Mouse (Mus musculus) neural tube, embryonic 14.5 days (tissue): ENCODE measurements around the gene Plekhg1. TPM values are rescaled to one million over a fixed set of nuclear protein-coding genes. Genes with fewer than 3 reads are reported as not detected.

Source experiments
- ATAC-seq: fragments of 200-750 bp; cut with Nextera tagmentation; 2 replicates; pipeline ENCODE4 v1.8.0; 2017; ENCODE audit warnings: low read depth, mild to moderate bottlenecking, moderate TSS enrichment, moderate library complexity
- H3K27ac ChIP-seq: fragments of 300-500 bp; sonication (generic); 2 replicates; pipeline ENCODE4 v1.5.1; 2014; ENCODE audit warnings: low read depth, mild to moderate bottlenecking, control low read depth, low read length, moderate library complexity, mixed read lengths
- H3K27me3 ChIP-seq: fragments of 300-500 bp; sonication (generic); 2 replicates; pipeline ENCODE4 v1.6.1; 2014; ENCODE audit warnings: low read length; ENCODE audit not compliant: control insufficient read depth, insufficient read depth
- H3K36me3 ChIP-seq: fragments of 300-500 bp; sonication (generic); 2 replicates; pipeline ENCODE4 v1.6.1; 2014; ENCODE audit warnings: low read length, mixed read lengths; ENCODE audit not compliant: control insufficient read depth, insufficient read depth
- H3K4me1 ChIP-seq: fragments of 300-500 bp; sonication (generic); 2 replicates; pipeline ENCODE4 v1.6.1; 2014; ENCODE audit warnings: low read length; ENCODE audit not compliant: control insufficient read depth, insufficient read depth
- H3K4me2 ChIP-seq: fragments of 300-500 bp; sonication (generic); 2 replicates; pipeline ENCODE4 v1.6.1; 2014; ENCODE audit warnings: mild to moderate bottlenecking, low read depth, low read length, control low read depth
- H3K4me3 ChIP-seq: fragments of 300-500 bp; sonication (generic); 2 replicates; pipeline ENCODE4 v1.5.1; 2014; ENCODE audit warnings: low read depth, low read length, control low read depth, mixed read lengths
- H3K9ac ChIP-seq: fragments of 300-500 bp; sonication (generic); replicated peaks from 2 replicates; pipeline ENCODE4 v1.6.1; 2014; ENCODE audit warnings: low read depth, mild to moderate bottlenecking, control low read depth, low read length, mixed read lengths
- H3K9me3 ChIP-seq: fragments of 300-500 bp; sonication (generic); 2 replicates; pipeline ENCODE4 v1.6.1; 2016; ENCODE audit warnings: low read length; ENCODE audit not compliant: control insufficient read depth
- WGBS: fragments of 180-500 bp; shearing (Covaris S2); extraction: QIAGEN DNeasy Blood & Tissue Kit; methylation state at CpG from one replicate; pipeline ENCODE4 v1.1.7; 2014; 5-methylcytosine and 5-hydroxymethylcytosine counted together
- polyA plus RNA-seq: library from polyadenylated mRNA; unstranded; fragments of >200 nt; fragmentation: Nextera tagmentation; extraction: Ambion mirVana; gene quantifications from 2 replicates; pipeline ENCODE4 v1.2.1, GENCODE M21; 2014

Gene Plekhg1
- polyA plus RNA-seq, 1 experiment from 2014 or later: 4.4 TPM

DNA sequence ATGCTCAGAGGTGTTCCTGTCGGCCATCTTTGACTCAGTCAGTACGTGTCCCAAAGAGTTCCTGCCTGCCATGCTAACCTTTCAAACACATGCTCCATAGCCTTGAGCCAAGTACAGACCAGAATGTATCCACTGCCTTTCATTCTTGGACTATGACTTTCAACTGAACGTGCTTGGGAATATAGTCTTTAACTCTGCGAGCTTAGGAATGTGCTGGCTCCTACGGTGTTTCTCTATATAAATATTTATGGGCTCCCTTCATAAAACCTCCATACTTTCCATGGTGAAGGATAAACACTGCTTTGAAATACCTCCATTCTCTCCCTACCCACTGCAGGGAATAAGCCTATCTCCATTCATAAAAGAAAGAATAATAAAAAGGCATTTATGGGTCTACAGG, 29.0 kb downstream of the Plekhg1 start:
- WGBS: 77% methylated on average over 5 of the region's 5 CpGs
- ATAC-seq: no peak
- Histone ChIP-seq H3K9ac (no peak overlapping the region), H3K4me3 (no peak overlapping the region), H3K4me1 (no peaks in the 10 kb centered on the region), H3K4me2 (no peak overlapping the region), H3K9me3 (peaks cover 2% of the 10 kb centered on the region; the same call in 1 of the 2 replicates), H3K36me3 (no peaks in the 10 kb centered on the region), H3K27ac (no peak overlapping the region), H3K27me3 (no peaks in the 10 kb centered on the region)

DNA sequence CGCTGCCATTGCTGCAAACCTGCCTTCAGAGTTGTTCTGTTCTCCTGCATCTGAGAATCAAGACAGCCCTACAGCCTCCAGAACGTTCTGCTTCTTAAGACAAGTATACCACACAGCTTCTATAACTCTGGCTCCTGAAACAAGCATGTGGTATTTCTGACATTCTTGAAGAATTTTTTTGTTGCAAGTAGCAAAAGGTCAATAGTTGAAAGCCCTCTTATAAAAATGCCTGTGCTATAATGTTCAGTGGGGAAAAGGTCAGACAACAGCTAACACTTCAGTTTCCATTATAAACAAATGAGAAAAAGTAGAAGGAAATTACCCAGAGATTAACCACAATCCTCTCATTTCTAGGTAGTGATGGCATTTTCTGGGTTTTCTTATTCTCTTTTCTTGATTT, 34.2 kb downstream of the Plekhg1 start:
- Histone ChIP-seq H3K9ac (no peak overlapping the region), H3K4me2 (no peak overlapping the region), H3K36me3 (no peaks in the 10 kb centered on the region), H3K27me3 (no peaks in the 10 kb centered on the region), H3K4me3 (no peak overlapping the region), H3K9me3 (peaks cover 2% of the 10 kb centered on the region; the same call in 1 of the 2 replicates), H3K4me1 (no peaks in the 10 kb centered on the region), H3K27ac (no peak overlapping the region)
- WGBS: 84% methylated on average over 2 of the region's 2 CpGs
- ATAC-seq: no peak

DNA sequence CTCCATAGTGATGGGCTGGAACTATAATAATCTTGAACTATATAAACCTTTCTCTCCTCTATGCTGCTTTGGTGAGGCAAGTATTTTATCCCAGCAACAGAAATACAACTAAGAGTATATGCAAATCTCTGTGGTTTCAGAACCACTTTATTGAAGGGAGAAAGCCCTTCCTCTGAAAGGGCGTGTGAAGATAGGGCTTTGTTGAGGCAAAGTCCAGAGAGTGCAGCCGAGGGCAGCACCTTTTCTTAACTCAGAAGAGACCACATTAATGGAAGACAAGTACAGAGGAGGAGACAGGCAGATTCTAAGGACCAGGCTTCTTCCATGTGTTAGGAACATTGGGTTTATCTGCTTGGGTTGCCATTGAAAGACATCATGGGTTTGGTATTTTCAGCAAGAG, 36.6 kb downstream of the Plekhg1 start:
- no peak overlapping the region for H3K9ac ChIP-seq
- no peaks in the 10 kb centered on the region for H3K27me3 ChIP-seq
- no peaks in the 10 kb centered on the region for H3K4me1 ChIP-seq
- WGBS: 81% methylated on average over 2 of the region's 2 CpGs
- no peak overlapping the region for H3K27ac ChIP-seq
- H3K36me3 ChIP-seq: no peaks in the 10 kb centered on the region
- H3K9me3 ChIP-seq: peaks cover 2% of the 10 kb centered on the region; the same call in 1 of the 2 replicates
- H3K4me3 ChIP-seq: no peak overlapping the region
- ATAC-seq: no peak
- no peak overlapping the region for H3K4me2 ChIP-seq

DNA sequence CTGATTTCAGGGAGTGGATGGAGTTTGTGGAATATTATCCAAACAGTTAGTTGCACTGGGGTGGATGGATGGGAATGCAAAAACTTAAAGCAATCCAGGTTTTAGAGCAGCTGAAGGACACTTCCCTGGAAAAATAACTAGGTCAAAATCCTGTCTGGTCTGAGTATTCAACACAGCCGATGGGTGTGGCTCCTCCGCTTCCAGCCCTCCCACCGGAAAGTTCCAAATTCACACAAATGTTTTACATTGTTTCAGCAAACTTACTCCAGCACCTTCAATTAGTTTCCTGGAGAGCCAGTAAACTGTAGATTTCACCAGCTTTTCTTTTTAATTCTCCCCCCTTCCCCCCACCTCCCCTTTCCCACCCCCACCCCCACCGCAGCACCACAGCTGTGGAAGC, 45.2 kb downstream of the Plekhg1 start:
- Histone ChIP-seq H3K4me2 (no peak overlapping the region), H3K27me3 (no peaks in the 10 kb centered on the region), H3K9ac (no peak overlapping the region), H3K36me3 (no peaks in the 10 kb centered on the region), H3K4me1 (no peaks in the 10 kb centered on the region), H3K4me3 (no peak overlapping the region), H3K9me3 (no peaks in the 10 kb centered on the region), H3K27ac (no peak overlapping the region)
- ATAC-seq: no peak
- WGBS: 92% methylated on average over 4 of the region's 4 CpGs

DNA sequence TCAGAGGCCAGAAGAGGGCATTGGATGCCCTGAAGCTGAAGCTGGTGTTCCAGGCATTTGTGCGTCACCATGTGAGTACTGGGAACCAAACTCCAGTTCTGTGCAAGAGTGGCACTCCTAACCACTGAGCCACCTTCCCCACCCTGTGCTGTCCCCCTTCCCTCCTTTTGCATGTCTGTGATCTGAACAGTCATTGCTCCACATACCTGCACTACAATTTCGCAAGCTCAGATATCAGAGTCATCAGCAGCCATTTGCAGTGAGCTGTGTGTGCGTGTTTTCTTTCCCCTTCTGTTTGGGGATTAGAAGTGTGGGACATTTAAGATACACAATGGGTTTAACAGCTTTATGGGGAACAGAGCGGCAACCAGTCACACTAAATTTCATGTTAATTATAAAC, 46.4 kb downstream of the Plekhg1 start:
- 81% methylated on average over 4 of the region's 4 CpGs for WGBS
- no peak overlapping the region for H3K4me3 ChIP-seq
- H3K9me3 ChIP-seq: no peaks in the 10 kb centered on the region
- H3K36me3 ChIP-seq: no peaks in the 10 kb centered on the region
- no peak overlapping the region for H3K4me2 ChIP-seq
- no peak overlapping the region for H3K9ac ChIP-seq
- H3K27ac ChIP-seq: no peak overlapping the region
- H3K4me1 ChIP-seq: no peaks in the 10 kb centered on the region
- H3K27me3 ChIP-seq: no peaks in the 10 kb centered on the region
- ATAC-seq: no peak

DNA sequence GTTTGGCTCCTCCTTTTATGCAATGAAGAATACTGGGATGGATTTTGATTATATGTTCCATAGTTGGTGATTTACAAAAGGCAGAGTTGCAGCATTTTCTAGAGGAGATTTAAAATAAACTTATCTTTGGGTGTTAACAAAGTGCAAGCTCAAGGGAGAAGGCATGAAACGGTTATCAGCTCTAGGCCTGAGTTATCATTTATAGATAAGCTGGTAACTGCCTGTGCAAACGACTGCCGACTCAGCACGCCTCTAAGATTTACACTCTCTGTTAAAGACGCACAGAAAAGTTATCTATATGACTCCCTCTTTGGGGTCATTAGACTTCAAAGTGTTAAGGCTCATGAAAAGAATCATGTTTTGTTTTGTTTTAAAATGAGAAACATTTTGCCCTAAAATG, 46.8 kb downstream of the Plekhg1 start:
- no peaks in the 10 kb centered on the region for H3K27me3 ChIP-seq
- H3K4me1 ChIP-seq: no peaks in the 10 kb centered on the region
- no peak overlapping the region for H3K9ac ChIP-seq
- 79% methylated on average over 5 of the region's 5 CpGs for WGBS
- no peaks in the 10 kb centered on the region for H3K36me3 ChIP-seq
- H3K4me2 ChIP-seq: no peak overlapping the region
- no peaks in the 10 kb centered on the region for H3K9me3 ChIP-seq
- H3K27ac ChIP-seq: no peak overlapping the region
- no peak overlapping the region for H3K4me3 ChIP-seq
- ATAC-seq: no peak

DNA sequence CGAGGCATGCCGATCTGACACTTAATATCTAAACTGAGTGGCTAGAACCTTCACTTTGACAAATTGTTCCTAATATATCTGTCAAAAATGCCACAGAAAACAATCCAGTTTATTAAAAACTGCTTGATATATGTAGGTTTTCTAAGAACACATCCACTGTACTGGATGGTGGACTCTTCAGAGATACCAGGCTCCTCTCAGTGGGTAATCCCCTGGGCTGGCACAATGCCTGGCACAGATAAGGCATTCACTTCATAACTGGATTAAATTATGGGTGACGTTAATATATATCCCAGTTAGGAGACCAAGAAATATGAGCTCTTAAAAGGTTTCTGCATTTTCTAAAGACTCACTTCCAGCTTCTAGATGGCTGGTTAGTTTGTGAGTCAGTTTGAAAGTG, 53.7 kb downstream of the Plekhg1 start:
- Histone ChIP-seq H3K36me3 (no peaks in the 10 kb centered on the region), H3K27me3 (no peaks in the 10 kb centered on the region), H3K4me1 (no peaks in the 10 kb centered on the region), H3K4me3 (no peak overlapping the region), H3K27ac (no peak overlapping the region), H3K9ac (no peak overlapping the region), H3K9me3 (no peaks in the 10 kb centered on the region), H3K4me2 (no peak overlapping the region)
- 77% methylated on average over 3 of the region's 3 CpGs for WGBS
- ATAC-seq: peak; percentile 68; the same call in 1 of the 2 replicates

DNA sequence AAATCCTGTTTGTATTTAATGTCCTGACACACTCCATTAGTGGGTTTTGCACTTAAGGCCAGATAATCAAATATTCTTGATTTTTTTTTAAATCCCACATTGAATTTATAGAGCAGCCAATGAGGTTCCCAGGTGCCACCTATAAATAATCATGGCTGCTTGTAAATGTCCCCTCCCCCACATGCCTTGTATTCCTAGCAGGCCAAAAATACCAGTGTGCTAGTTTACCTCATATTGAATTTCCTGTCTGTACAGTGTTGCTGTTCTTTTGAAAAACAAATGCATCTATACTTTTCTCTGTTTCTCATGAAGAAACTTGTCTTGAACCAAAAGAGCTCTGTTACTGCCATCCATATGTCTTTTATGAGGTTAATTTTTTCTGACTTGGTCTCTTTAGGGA, 59.3 kb downstream of the Plekhg1 start:
- ATAC-seq: no peak
- no peaks in the 10 kb centered on the region for H3K4me1 ChIP-seq
- no peaks in the 10 kb centered on the region for H3K9me3 ChIP-seq
- H3K4me2 ChIP-seq: no peak overlapping the region
- H3K4me3 ChIP-seq: no peak overlapping the region
- H3K9ac ChIP-seq: no peak overlapping the region
- H3K27ac ChIP-seq: no peak overlapping the region
- H3K27me3 ChIP-seq: no peaks in the 10 kb centered on the region
- no peaks in the 10 kb centered on the region for H3K36me3 ChIP-seq

DNA sequence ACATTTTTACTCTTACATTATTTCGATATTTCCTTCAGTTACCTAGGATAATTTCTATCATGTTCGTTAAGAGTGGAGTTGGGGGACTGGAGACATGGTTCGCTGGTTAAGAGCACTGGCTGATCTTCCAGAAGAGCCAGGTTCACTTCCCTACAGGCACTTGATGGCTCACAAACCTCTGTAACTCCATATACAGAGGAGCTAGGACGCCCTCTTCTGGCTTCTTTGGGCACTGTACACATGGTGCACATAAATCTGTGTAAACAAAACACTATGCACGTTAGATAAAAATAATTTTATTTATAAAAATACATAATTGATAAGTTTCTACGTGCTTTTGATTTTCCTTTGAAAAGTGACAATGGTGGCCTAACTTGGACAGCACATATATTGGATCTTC, 61.1 kb downstream of the Plekhg1 start:
- no peak overlapping the region for H3K4me2 ChIP-seq
- 80% methylated on average over 6 of the region's 6 CpGs for WGBS
- no peak overlapping the region for H3K9ac ChIP-seq
- H3K27ac ChIP-seq: no peak overlapping the region
- H3K4me3 ChIP-seq: no peak overlapping the region
- no peaks in the 10 kb centered on the region for H3K9me3 ChIP-seq
- ATAC-seq: no peak
- H3K4me1 ChIP-seq: no peaks in the 10 kb centered on the region
- H3K36me3 ChIP-seq: no peaks in the 10 kb centered on the region
- H3K27me3 ChIP-seq: no peaks in the 10 kb centered on the region

DNA sequence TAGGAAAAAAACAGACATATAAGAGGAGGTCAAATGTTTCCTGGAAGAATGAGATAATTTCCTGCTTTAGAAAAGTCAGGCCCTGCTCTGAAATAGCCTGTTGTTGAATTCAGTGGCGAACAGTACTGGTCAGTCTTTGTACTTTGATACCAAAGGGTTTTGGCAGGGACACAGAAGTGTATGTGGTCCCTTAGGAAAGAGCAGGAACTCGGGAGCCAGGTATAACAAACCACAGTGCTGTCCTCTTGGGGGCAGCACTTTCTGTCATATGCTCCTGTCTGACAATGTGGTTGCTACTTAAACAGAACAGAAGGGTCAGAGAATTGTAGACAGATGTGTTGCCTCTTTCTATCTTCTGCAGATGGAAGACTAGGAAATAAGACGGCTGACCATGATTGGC, 65.2 kb downstream of the Plekhg1 start:
- Histone ChIP-seq H3K4me2 (no peak overlapping the region), H3K27me3 (no peaks in the 10 kb centered on the region), H3K4me3 (no peak overlapping the region), H3K27ac (no peak overlapping the region), H3K36me3 (no peaks in the 10 kb centered on the region), H3K9ac (no peak overlapping the region), H3K4me1 (no peaks in the 10 kb centered on the region), H3K9me3 (no peaks in the 10 kb centered on the region)
- 51% methylated on average over 3 of the region's 3 CpGs for WGBS
- no peak for ATAC-seq
